Mouse (Mus musculus): Measurements from ENCODE around the gene Sgsm2. TPM values are rescaled to one million over a fixed set of nuclear protein-coding genes. Genes with fewer than 3 reads are reported as not detected.

Sgsm2 gene
- 4.5 TPM for polyA plus RNA-seq (2017; shearing (Covaris generic))

DNA sequence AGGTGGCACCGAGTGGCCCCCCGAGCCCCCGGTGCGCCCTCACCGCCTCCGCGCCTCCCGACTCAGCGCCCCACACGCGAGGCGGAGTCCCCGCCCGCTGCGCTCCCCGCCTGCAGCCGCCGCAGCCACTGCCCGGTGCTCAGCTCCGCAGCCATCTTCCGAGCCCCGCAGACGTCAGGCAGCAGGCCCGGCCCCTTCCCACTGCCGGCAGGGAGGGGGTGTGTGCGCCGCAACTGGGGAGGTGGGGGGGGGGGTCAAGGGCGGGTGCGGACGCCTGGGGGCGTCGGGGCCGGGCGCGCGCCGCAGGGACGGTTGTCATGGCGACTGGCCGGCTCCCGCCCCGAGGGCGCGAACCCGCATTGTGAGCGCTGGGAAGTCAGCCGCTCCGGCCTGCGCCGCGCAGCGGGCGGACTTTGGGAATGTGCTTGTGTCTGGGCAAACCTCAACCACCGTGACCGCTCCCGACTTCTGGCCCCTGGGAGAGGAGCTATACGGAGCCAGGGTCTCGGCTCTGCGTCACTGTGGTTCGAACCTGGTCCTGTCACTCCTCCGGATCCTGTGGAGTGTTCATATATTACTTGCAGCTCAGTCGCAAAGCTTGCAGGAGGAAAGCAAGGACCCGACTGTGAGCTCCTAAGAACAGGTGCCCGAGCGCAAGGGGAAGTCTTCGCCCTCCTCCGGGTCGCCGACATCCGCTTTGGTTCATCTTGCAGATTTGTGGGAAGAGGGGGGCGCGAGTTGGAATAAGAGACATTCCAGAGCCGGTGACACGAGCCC, at the start of gene Sgsm2:
Sgsm2 (minus strand) TSS at position 160 of the 777 bp plus-strand sequence.

DNA sequence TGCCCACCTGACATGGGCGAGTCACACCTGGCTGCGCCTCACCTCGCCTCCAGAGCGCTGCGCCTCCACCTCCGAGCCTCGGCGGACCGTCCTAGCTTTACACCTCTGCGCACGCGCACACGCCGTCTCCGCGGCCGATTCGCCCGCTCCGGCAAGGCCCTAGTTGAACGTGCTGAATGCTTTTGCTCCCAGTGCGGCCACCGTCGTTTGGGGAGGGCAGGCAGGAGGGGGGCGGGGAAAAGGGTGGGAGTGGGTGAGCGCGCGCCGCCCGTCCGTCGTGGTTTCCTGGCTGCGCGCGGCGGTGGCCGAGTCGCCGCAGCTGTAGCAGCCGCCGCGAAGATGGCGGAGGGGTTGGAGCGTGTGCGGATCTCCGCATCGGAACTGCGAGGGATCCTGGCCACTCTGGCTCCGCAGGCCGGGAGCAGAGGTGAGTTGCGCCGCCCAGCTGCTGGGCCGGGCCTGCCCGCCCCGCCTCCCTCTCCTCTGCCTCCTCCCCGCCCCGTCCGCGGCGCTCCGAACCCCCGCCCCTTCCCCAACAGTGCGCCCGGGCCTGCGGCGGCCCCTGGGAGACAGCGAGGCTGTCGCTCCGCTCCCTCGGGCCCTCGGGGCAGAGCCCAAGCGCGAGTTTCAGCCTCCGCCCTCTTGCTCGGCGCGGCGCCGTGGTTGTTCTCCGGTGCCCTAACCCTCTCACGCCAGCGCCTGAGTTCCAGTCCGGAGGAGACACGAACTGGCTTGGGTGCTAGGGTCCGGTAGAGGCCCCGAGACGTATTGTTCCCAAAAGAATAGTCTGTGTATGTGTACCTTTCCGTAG, 28.9 kb upstream of the Sgsm2 start, which contains the start of the genes Smg6 and Srr:
Smg6 (plus strand) TSS at position 247 of the 811 bp plus-strand sequence.
Srr (minus strand) TSS at position 372 of the 811 bp plus-strand sequence.

DNA sequence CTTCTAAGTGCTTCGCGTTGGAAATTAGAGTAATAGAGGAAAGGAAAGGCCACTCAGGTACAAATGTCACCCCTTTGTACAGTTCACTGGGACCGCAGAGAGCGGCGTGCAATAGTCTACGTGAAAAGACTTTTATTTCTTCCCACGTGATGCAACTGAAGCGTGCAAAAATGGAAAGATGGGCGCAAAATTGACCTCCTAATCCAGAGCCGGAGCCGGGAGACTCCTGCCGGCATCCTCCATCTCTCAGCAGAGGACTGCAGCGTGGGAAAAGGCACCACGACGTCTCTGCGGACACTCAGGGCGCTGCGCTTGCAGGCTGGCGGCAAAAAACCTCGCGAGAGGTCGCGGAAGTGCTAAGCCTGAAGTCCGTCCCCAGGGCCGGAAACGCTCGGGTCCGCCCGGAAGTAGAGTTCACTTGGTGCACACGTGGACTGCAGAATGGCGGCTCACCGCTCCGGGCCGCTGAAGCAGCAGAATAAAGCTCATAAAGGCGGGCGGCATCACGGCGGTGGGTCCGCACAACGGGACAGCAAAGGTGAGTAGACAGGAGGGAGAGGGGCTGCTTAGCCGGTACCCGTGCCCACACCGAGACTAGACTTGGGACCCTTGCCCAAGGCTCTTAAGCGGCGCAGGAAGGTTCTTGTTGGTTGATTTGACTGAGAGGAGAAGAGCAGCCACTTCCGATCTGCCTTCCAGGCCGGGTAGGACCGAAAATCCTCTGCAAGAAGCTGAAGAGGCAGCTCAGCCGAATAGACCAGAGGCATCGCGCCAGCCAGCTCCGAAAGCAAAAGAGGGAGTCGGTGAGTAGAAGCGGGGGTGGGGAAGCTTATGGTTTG, 1.0 kb upstream of the Sgsm2 start, which contains the start of gene Tsr1:
Tsr1 (plus strand) TSS at position 394 of the 839 bp plus-strand sequence.

DNA sequence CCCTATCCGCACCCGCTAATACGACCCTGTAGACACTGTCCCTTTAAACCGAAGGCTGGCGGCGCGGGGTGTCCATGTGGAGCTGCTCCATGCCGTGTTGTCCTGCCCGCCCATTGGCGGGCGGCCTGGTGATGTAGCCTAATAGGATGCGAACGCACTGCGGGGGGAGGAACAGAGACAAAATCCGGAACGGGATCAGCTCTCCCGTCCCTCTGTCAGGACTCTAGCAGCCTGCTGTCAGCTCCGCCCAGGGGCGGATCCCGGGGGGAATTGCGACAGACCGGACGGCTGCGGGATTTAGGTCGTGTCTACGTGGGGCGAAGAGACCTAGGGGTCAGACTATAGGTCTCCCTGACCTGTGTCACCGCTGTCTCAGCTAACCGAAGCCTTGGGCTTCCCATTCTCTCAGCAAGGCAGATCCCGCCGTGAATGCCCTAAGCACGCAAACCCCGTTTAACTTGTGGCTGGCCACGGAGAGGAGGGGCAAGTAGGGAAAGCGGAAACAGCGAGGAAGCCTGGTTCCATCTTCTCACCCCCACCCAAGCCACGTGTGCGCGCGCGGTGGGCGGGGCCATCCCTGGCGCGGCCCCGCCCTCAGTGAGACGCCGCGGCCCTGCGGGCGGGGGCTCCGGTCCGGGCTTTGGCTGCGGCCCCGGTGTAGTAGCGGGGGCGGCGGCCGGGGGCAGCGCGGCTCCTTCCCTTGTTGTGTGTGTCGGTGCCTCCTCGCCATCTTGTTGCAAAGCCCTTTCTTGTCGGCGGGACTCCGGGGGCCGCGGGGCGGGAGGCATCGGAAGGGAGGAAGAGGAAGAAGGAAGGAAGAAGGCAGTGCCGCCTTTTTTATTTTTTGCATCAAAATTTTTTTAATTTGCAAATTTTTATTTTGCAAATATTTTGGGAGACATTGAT, 66.4 kb downstream of the Sgsm2 start, which contains the start of gene Mnt:
Mnt (plus strand) TSS at position 665 of the 906 bp plus-strand sequence.

Other genes starting within 250 kb of the Sgsm2 start
- 36.3 TPM for gene Cluh, start 247.6 kb downstream of the Sgsm2 start, polyA plus RNA-seq (2017; shearing (Covaris generic))
- gene Pafah1b1, start 172.4 kb downstream of the Sgsm2 start, polyA plus RNA-seq (2017; shearing (Covaris generic)), result 103 TPM
- gene Mettl16, start 126.2 kb downstream of the Sgsm2 start, polyA plus RNA-seq (2017; shearing (Covaris generic)), result 40.6 TPM
- 21.2 TPM for gene Mnt, start 66.1 kb downstream of the Sgsm2 start, polyA plus RNA-seq (2017; shearing (Covaris generic))
- gene Tsr1, start 1.0 kb upstream of the Sgsm2 start, polyA plus RNA-seq (2017; shearing (Covaris generic)), result 66.6 TPM
- 35.9 TPM for gene Smg6, start 28.8 kb upstream of the Sgsm2 start, polyA plus RNA-seq (2017; shearing (Covaris generic))
- gene Srr, start 28.9 kb upstream of the Sgsm2 start, polyA plus RNA-seq (2017; shearing (Covaris generic)), result 3.0 TPM